Mouse (Mus musculus) small intestine, adult 10 weeks (tissue): Measurements from ENCODE around the gene Nthl1. TPM values are rescaled to one million over a fixed set of nuclear protein-coding genes. Genes with fewer than 3 reads are reported as not detected.

Source experiments
- polyA plus RNA-seq: library from polyadenylated mRNA; stranded (reverse); fragments of 350-450 nt; fragmentation: Illumina TruSeq; extraction: RNeasy Lipid Tissue Mini Kit (QIAGEN cat#74804); gene quantifications from one replicate; pipeline ENCODE4 v1.2.3, GENCODE M21; 2014; ENCODE audit warnings: low replicate concordance

Gene Nthl1
- polyA plus RNA-seq, result not detected

GRCm38 (mm10) chr17:24632167-24632812 lies at the start of gene Nthl1, which contains the start of gene Tsc2:
Gene Nthl1 (plus strand): TSS chr17:24632680.
Gene Tsc2 (minus strand): TSS chr17:24632630.

GRCm38 (mm10) chr17:24650070-24650616 lies 17.7 kb downstream of the Nthl1 start, which contains the start of gene Slc9a3r2:
Gene Slc9a3r2 (minus strand): TSS chr17:24650327.

GRCm38 (mm10) chr17:24658017-24658758 lies 25.7 kb downstream of the Nthl1 start, which contains the start of gene Npw:
Gene Npw (minus strand): TSS chr17:24658457.

GRCm38 (mm10) chr17:24669545-24670245 lies 37.2 kb downstream of the Nthl1 start, which contains the start of gene Zfp598:
Gene Zfp598 (plus strand): TSS chr17:24669687.

Other genes with a start within 250 kb of the Nthl1 start
- gene Rnps1, start 218.1 kb upstream of the Nthl1 start, polyA plus RNA-seq, result 70.5 TPM
- 15.5 TPM for gene Eci1, start 206.0 kb upstream of the Nthl1 start, polyA plus RNA-seq
- gene Dnase1l2, start 189.6 kb upstream of the Nthl1 start, polyA plus RNA-seq, result not detected
- 0.67 TPM for gene E4f1, start 162.4 kb upstream of the Nthl1 start, polyA plus RNA-seq
- 39.1 TPM for gene Pgp, start 162.3 kb upstream of the Nthl1 start, polyA plus RNA-seq
- not detected for gene Bricd5, start 158.8 kb upstream of the Nthl1 start, polyA plus RNA-seq
- gene Mlst8, start 153.6 kb upstream of the Nthl1 start, polyA plus RNA-seq, result 3.2 TPM
- not detected for gene Caskin1, start 144.1 kb upstream of the Nthl1 start, polyA plus RNA-seq
- gene Traf7, start 104.7 kb upstream of the Nthl1 start, polyA plus RNA-seq, result 3.7 TPM
- not detected for gene Rab26, start 98.5 kb upstream of the Nthl1 start, polyA plus RNA-seq
- gene Pkd1, start 82.8 kb upstream of the Nthl1 start, polyA plus RNA-seq, result 0.93 TPM
- 3.3 TPM for gene Tsc2, start 50 bp upstream of the Nthl1 start, polyA plus RNA-seq
- 3.3 TPM for gene Slc9a3r2, start 17.6 kb downstream of the Nthl1 start, polyA plus RNA-seq
- gene Npw, start 25.8 kb downstream of the Nthl1 start, polyA plus RNA-seq, result not detected
- 1.8 TPM for gene Zfp598, start 37.0 kb downstream of the Nthl1 start, polyA plus RNA-seq
- gene Syngr3, start 57.3 kb downstream of the Nthl1 start, polyA plus RNA-seq, result 0.37 TPM
- gene Gfer, start 63.5 kb downstream of the Nthl1 start, polyA plus RNA-seq, result 6.1 TPM
- 3.7 TPM for gene Noxo1, start 63.6 kb downstream of the Nthl1 start, polyA plus RNA-seq
- gene Tbl3, start 75.0 kb downstream of the Nthl1 start, polyA plus RNA-seq, result not detected
- gene Rnf151, start 85.4 kb downstream of the Nthl1 start, polyA plus RNA-seq, result not detected
- gene Rps2, start 85.4 kb downstream of the Nthl1 start, polyA plus RNA-seq, result 275 TPM
- 66.2 TPM for gene Ndufb10, start 91.8 kb downstream of the Nthl1 start, polyA plus RNA-seq
- gene Rpl3l, start 95.1 kb downstream of the Nthl1 start, polyA plus RNA-seq, result not detected
- gene Msrb1, start 104.0 kb downstream of the Nthl1 start, polyA plus RNA-seq, result 2.0 TPM
- gene Hs3st6, start 120.3 kb downstream of the Nthl1 start, polyA plus RNA-seq, result not detected
- 1.4 TPM for gene Meiob, start 171.6 kb downstream of the Nthl1 start, polyA plus RNA-seq
- gene Hagh, start 207.5 kb downstream of the Nthl1 start, polyA plus RNA-seq, result 13.4 TPM
- gene Fahd1, start 217.7 kb downstream of the Nthl1 start, polyA plus RNA-seq, result 510 TPM
- not detected for gene Igfals, start 233.3 kb downstream of the Nthl1 start, polyA plus RNA-seq